Comparison of ENCODE assay signal across 22 mouse cellular contexts in the genomic region with DNA sequence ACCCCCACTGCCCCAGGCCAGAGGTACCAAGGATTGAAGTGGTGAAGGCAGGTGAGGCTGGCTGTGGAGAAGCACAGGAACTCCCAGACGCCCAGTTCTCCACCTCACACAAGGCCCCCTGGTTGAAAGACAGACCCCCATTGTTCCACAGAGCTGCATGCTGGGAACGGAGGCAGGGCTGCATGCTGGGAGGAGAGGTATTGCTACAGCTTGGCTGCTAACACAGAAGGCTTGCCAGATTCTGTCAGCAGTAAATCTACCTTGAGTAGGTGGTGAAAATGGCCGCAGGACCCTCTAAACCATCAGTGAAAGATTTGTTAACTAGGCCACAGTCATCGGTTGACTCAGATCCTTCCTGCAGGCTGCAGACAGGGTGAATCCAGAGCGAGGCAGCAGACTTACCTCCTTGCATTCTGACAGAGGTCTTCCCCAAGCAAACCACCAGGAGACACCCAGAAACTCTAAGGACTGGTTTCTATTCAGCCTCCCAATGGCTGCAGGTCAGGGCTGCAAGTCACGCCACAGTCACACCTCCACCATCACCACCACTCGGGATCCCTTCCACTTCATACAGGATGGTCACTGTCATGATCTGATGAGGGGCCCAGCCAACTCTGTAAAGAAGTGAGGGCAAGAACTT. TPM values are rescaled to one million over a fixed set of nuclear protein-coding genes. Genes with fewer than 3 reads are reported as not detected.
DNase-seq lines count a peak whose midpoint lies in the region; ATAC-seq and TF ChIP-seq lines count a peak whose summit lies in the region.
"Had no signal": no experiment of that assay in that cellular context is flagged by ENCODE, and none has a peak within 500 bp of the region (broad histone marks: within the 10 kb centered on the region; RNA-seq: fewer than 3 reads in every experiment).

No protein-coding gene starts in this region.

- no peak for TF ChIP-seq CTCF in brain, embryonic 14.5 days (IDR thresholded peaks at IDR 0.05; ENCODE audit: borderline replicate concordance, extremely low read depth, insufficient read depth, insufficient read length)

- 67% methylated on average over 7 of the region's 7 CpGs for WGBS in hindbrain, embryonic 11.5 days
- 62% methylated on average over 7 of the region's 7 CpGs for WGBS in hindbrain, embryonic 14.5 days
- WGBS in neural tube, embryonic 12.5 days = 42% methylated on average over 7 of the region's 7 CpGs

- H3K9me3 ChIP-seq in hindbrain, embryonic 11.5 days (ENCODE audit: control insufficient read depth, low read length) = no peaks in the 10 kb centered on the region
- H3K9me3 ChIP-seq in hindbrain, embryonic 14.5 days (ENCODE audit: control insufficient read depth, low read length) = no peaks in the 10 kb centered on the region
- H3K9me3 ChIP-seq in neural tube, embryonic 12.5 days = no peaks in the 10 kb centered on the region
- H3K9me3 ChIP-seq: embryonic facial prominence, embryonic 13.5 days had no signal

- H3K4me1 ChIP-seq in hindbrain, embryonic 11.5 days (replicated peaks; ENCODE audit: control insufficient read depth, insufficient read depth, low read length) = 0 out of 2 replicates have a peak, but pooled peaks cover 5% of the 10 kb centered on the region
- H3K4me1 ChIP-seq in hindbrain, embryonic 14.5 days (replicated peaks; ENCODE audit: control insufficient read depth, insufficient read depth, low read length) = peaks cover 4% of the 10 kb centered on the region; the same call in 1 of the 2 replicates
- H3K4me1 ChIP-seq in neural tube, embryonic 12.5 days = peaks cover 23% of the 10 kb centered on the region

- peak; percentile 17 for DNase-seq in hindbrain, embryonic 11.5 days (ENCODE audit: low spot score)
- no peak for DNase-seq in hindbrain, embryonic 14.5 days (ENCODE audit: low spot score)
- peak; percentile 43 for DNase-seq in brain, embryonic 14.5 days (ENCODE audit: low read depth)
- peak; percentile 26 for DNase-seq in hindlimb bud, embryonic 11.5 days (ENCODE audit: extremely low spot score, low read depth, low spot score)
- no peak for DNase-seq in layer of hippocampus, adult 9-10 months (ENCODE audit: low spot score)
- no peak for DNase-seq in ovary, postnatal 36 days (ENCODE audit: low spot score)
- DNase-seq: adrenal gland, postnatal 14 days; B cell, adult 2 months; cerebellum, adult 18-20 months; gastrocnemius, postnatal 36 days; heart, postnatal 14 days; kidney, postnatal 4 days; layer of hippocampus, postnatal 36 days; right cerebral cortex, postnatal 4 days; thymus, postnatal 4 days had no signal

- no peak for TF ChIP-seq POLR2A in brain, embryonic 14.5 days (IDR thresholded peaks at IDR 0.05; ENCODE audit: borderline replicate concordance, extremely low read depth, insufficient read depth, insufficient read length, poor library complexity, severe bottlenecking)

- H3K4me2 ChIP-seq in hindbrain, embryonic 11.5 days (replicated peaks; ENCODE audit: low read depth, low read length) = no peak overlapping the region
- no peak overlapping the region for H3K4me2 ChIP-seq in hindbrain, embryonic 14.5 days (replicated peaks)
- H3K4me2 ChIP-seq in neural tube, embryonic 12.5 days (replicated peaks) = no peak overlapping the region
- H3K4me2 ChIP-seq: embryonic facial prominence, embryonic 13.5 days; heart, embryonic 11.5 days had no signal

- no peak overlapping the region for H3K9ac ChIP-seq in hindbrain, embryonic 11.5 days (ENCODE audit: low read depth, low read length)
- no peak overlapping the region for H3K9ac ChIP-seq in hindbrain, embryonic 14.5 days
- H3K9ac ChIP-seq in neural tube, embryonic 12.5 days = no peak overlapping the region
- H3K9ac ChIP-seq: embryonic facial prominence, embryonic 13.5 days; liver, embryonic 14.5 days had no signal

- no peaks in the 10 kb centered on the region for H3K36me3 ChIP-seq in hindbrain, embryonic 11.5 days (ENCODE audit: control insufficient read depth, insufficient read depth, low read length)
- H3K36me3 ChIP-seq in hindbrain, embryonic 14.5 days (replicated peaks; ENCODE audit: control insufficient read depth, insufficient read depth) = no peaks in the 10 kb centered on the region
- H3K36me3 ChIP-seq in neural tube, embryonic 12.5 days = no peaks in the 10 kb centered on the region
- H3K36me3 ChIP-seq: embryonic facial prominence, embryonic 13.5 days had no signal

- no peaks in the 10 kb centered on the region for H3K27me3 ChIP-seq in hindbrain, embryonic 11.5 days (ENCODE audit: control insufficient read depth, insufficient read depth, low read length)
- no peaks in the 10 kb centered on the region for H3K27me3 ChIP-seq in hindbrain, embryonic 14.5 days (ENCODE audit: control insufficient read depth, insufficient read depth, low read length)
- no peaks in the 10 kb centered on the region for H3K27me3 ChIP-seq in neural tube, embryonic 12.5 days (replicated peaks)
- H3K27me3 ChIP-seq: embryonic facial prominence, embryonic 13.5 days had no signal

- ATAC-seq in hindbrain, embryonic 11.5 days (ENCODE audit: low FRiP score) = no peak
- ATAC-seq in hindbrain, embryonic 14.5 days (ENCODE audit: low FRiP score) = no peak
- peak; percentile 51 for ATAC-seq in neural tube, embryonic 12.5 days (ENCODE audit: low FRiP score, low read depth)
- ATAC-seq: activated CD4-positive, CD25-positive, alpha-beta regulatory T cell, adult 4 months; lung, postnatal 0 days had no signal

- no peak overlapping the region for H3K4me3 ChIP-seq in hindbrain, embryonic 11.5 days (ENCODE audit: low read depth, low read length)
- no peak overlapping the region for H3K4me3 ChIP-seq in hindbrain, embryonic 14.5 days (replicated peaks; ENCODE audit: low read length)
- H3K4me3 ChIP-seq in neural tube, embryonic 12.5 days = no peak overlapping the region
- H3K4me3 ChIP-seq: embryonic facial prominence, embryonic 13.5 days; megakaryocyte, embryonic 14.5 days had no signal

- H3K27ac ChIP-seq in hindbrain, embryonic 11.5 days (ENCODE audit: low read depth, low read length) = no peak overlapping the region
- H3K27ac ChIP-seq in hindbrain, embryonic 14.5 days = no peak overlapping the region
- H3K27ac ChIP-seq in neural tube, embryonic 12.5 days = no peak overlapping the region
- H3K27ac ChIP-seq: embryonic facial prominence, embryonic 13.5 days; liver, embryonic 14.5 days had no signal

RNA-seq across cellular contexts. Expression of a gene that starts 33.1 kb away (rescaled TPM):
- 7.7 and 9.5 TPM in 2 replicates for polyA plus RNA-seq in hindbrain, embryonic 11.5 days (2014; fragmentation: Nextera tagmentation; extraction: Ambion mirVana)
- 7.1 and 10.6 TPM in 2 replicates for polyA plus RNA-seq in hindbrain, embryonic 14.5 days (2014; fragmentation: Nextera tagmentation; extraction: Ambion mirVana)
- polyA plus RNA-seq in brain, embryonic 14.5 days (2012; rRNA removed) = 2.1 and 6.4 TPM in 2 replicates
- 3.5 and 5.0 TPM in 2 replicates for polyA plus RNA-seq in neural tube, embryonic 12.5 days (2016; fragmentation: Nextera tagmentation; extraction: Ambion mirVana)
- polyA plus RNA-seq: activated CD4-positive, CD25-positive, alpha-beta regulatory T cell, adult 4 months had no signal

Comparison
In these comparisons a context has a peak if more than half of its experiments do, and no peak if none do; other contexts are left out.
1. DNase-seq: peak in hindbrain, embryonic 11.5 days (single experiment), brain, embryonic 14.5 days (single experiment) and hindlimb bud, embryonic 11.5 days (single experiment); none in hindbrain, embryonic 14.5 days (single experiment), layer of hippocampus, adult 9-10 months (single experiment) and ovary, postnatal 36 days (single experiment).